Mouse (Mus musculus) heart, postnatal 0 days (tissue): ENCODE measurements around the gene Rasal2. TPM values are rescaled to one million over a fixed set of nuclear protein-coding genes. Genes with fewer than 3 reads are reported as not detected.

Source experiments
- ATAC-seq: fragments of 200-750 bp; cut with Nextera tagmentation; 2 replicates; pipeline ENCODE4 v1.8.0; 2017; ENCODE audit warnings: low read depth, moderate number of reproducible peaks, moderate library complexity; ENCODE audit not compliant: insufficient read depth
- DNase-seq: peaks from one replicate; pipeline ENCODE4 v3.0.0-alpha.2; 2016; ENCODE audit warnings: low spot score
- H3K27ac ChIP-seq: fragments of 300-500 bp; sonication (generic); 2 replicates; pipeline ENCODE4 v1.5.1; 2014; ENCODE audit warnings: low read depth, mild to moderate bottlenecking
- H3K27me3 ChIP-seq: fragments of 300-500 bp; sonication (generic); 2 replicates; pipeline ENCODE4 v1.6.1; 2014; ENCODE audit warnings: low read length, mixed read lengths; ENCODE audit not compliant: control insufficient read depth, insufficient read depth
- H3K36me3 ChIP-seq: fragments of 300-500 bp; sonication (generic); replicated peaks from 2 replicates; pipeline ENCODE4 v1.6.1; 2014; ENCODE audit warnings: low read length, mixed read lengths; ENCODE audit not compliant: control insufficient read depth, insufficient read depth
- H3K4me1 ChIP-seq: fragments of 300-500 bp; sonication (generic); 2 replicates; pipeline ENCODE4 v1.6.1; 2014; ENCODE audit warnings: antibody characterized with exemption; ENCODE audit not compliant: control insufficient read depth, insufficient read depth
- H3K4me2 ChIP-seq: fragments of 300-500 bp; sonication (generic); 2 replicates; pipeline ENCODE4 v1.6.1; 2014; ENCODE audit warnings: low read depth, mild to moderate bottlenecking, low read length, moderate library complexity
- H3K4me3 ChIP-seq: fragments of 300-500 bp; sonication (generic); 2 replicates; pipeline ENCODE4 v1.5.1; 2014; ENCODE audit warnings: low read depth, low read length
- H3K9ac ChIP-seq: fragments of 300-500 bp; sonication (generic); replicated peaks from 2 replicates; pipeline ENCODE4 v1.6.1; 2014; ENCODE audit warnings: low read depth, low read length, mixed read lengths
- H3K9me3 ChIP-seq: fragments of 300-500 bp; sonication (generic); replicated peaks from 2 replicates; pipeline ENCODE4 v1.6.1; 2016; ENCODE audit warnings: low read length; ENCODE audit not compliant: control insufficient read depth
- CTCF ChIP-seq: IDR thresholded peaks from 2 replicates; pipeline ENCODE4 v1.5.1; 2016; ENCODE audit warnings: antibody characterized with exemption, control low read depth, low read depth
- EP300 ChIP-seq: IDR thresholded peaks from 2 replicates; pipeline ENCODE4 v1.6.1; 2016; ENCODE audit warnings: antibody characterized with exemption, low read depth
- WGBS: fragments of 180-500 bp; shearing (Covaris S2); extraction: QIAGEN DNeasy Blood & Tissue Kit; methylation state at CpG from one replicate; pipeline ENCODE4 v1.1.7; 2014; 5-methylcytosine and 5-hydroxymethylcytosine counted together
- polyA plus RNA-seq: library from polyadenylated mRNA; unstranded; fragments of >200 nt; fragmentation: Nextera tagmentation; extraction: Ambion mirVana; gene quantifications from 2 replicates; pipeline ENCODE4 v1.2.1, GENCODE M21; 2015
- total RNA-seq: library from RNA; depleted of rRNA; stranded (reverse); fragments of >200 nt; gene quantifications from 2 replicates; pipeline ENCODE4 v1.2.3, GENCODE M21; 2014; ENCODE audit warnings: low replicate concordance

Gene Rasal2
- total and polyA plus RNA-seq, 2 experiments from 2014 or later, result 18.5 to 35.9 TPM

DNA sequence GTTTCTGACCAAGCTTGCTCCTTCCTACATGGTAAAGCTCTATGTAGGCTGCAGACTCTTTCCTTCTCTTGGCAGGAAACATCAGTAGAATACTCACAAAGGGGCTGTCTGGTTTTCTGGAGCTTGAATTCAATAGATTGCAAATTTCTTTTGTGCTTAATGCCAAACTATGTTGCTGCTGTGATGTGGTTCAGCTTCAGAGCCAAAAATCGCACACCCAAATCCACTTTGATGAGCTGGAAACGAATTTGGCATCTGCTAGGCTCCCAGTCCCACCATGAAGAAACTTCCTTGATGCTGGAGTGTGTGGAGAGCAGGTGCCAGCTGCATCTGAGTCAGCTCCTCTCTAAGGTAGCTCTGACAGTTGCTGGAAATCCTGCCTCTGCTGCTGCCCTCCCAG, 297.9 kb downstream of the Rasal2 start:
- no peaks in the 10 kb centered on the region for H3K27me3 ChIP-seq
- no peaks in the 10 kb centered on the region; the same call in 1 of the 2 replicates for H3K9me3 ChIP-seq
- no peak overlapping the region for H3K27ac ChIP-seq
- H3K9ac ChIP-seq, result no peak overlapping the region
- no peaks in the 10 kb centered on the region for H3K36me3 ChIP-seq
- no peak for DNase-seq
- TF ChIP-seq CTCF (no peak), EP300 (no peak)
- no peak overlapping the region for H3K4me2 ChIP-seq
- 80% methylated on average over 2 of the region's 2 CpGs for WGBS
- H3K4me1 ChIP-seq, result peaks cover 7% of the 10 kb centered on the region; the same call in 1 of the 2 replicates
- ATAC-seq, result no peak
- H3K4me3 ChIP-seq, result no peak overlapping the region

DNA sequence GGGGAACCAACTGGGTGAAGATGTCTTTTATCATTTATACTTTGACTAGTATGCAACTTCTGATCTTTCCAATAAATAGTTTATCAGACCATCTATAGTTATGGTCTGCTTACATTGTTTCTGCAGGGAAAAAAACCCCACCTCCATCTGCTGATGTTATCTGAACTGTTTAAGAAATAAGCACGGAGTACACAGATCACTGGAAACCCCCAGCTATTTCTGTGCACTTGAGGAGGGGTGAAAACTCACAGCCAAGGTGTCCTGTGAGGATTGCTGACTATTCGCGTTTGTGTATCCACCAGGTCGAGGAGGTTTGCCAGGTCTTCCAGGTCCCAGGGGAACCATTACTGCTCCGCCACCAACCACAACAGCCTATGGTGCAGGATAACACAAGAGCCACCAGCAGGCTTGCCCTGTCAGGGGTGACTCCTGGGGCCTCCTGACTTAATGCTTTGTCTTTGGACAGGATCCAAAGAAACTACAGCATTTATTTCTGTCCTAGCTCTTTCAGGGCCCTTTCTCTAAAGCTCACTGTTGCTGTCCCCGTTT, 302.0 kb downstream of the Rasal2 start:
- H3K27ac ChIP-seq, result no peak overlapping the region; the same call in 1 of the 2 replicates
- no peaks in the 10 kb centered on the region for H3K27me3 ChIP-seq
- H3K9ac ChIP-seq, result no peak overlapping the region
- H3K36me3 ChIP-seq, result no peaks in the 10 kb centered on the region
- H3K9me3 ChIP-seq, result no peaks in the 10 kb centered on the region; the same call in 1 of the 2 replicates
- ATAC-seq (peak; percentile 44; the same call in 1 of the 2 replicates), DNase-seq (no peak)
- WGBS, result 28% methylated on average over 6 of the region's 6 CpGs
- no peak for TF ChIP-seq EP300
- TF ChIP-seq CTCF, result no peak
- peaks cover 7% of the 10 kb centered on the region; the same call in 1 of the 2 replicates for H3K4me1 ChIP-seq
- H3K4me3 ChIP-seq, result no peak overlapping the region
- no peak overlapping the region for H3K4me2 ChIP-seq

DNA sequence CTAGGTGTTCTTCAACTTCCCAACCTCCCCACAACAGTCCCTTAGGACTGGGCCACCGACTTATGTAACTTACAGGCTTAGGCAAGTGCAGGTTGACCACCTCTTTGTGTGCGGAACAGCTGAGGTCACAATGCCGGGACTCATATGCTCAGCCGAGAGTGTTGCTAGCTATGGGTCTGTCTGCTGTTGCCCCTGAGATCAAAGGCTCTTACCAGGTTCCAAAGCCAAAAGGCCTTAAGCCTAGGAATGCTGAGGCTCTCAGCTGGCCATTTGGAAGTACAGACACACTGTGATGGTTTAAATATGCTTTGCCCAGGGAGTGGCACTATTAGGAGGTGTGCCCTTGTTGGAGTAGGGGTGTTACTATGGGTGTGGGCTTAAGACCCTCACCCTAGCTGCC, 303.8 kb downstream of the Rasal2 start, which contains the start of gene Tex35:
Gene Tex35, minus strand, starts transcription at position 101 of the 400 bp plus-strand sequence.
- H3K4me1 ChIP-seq, result peaks cover 7% of the 10 kb centered on the region; the same call in 1 of the 2 replicates
- no peak within 1 kb of the TSS for H3K4me2 ChIP-seq
- H3K9ac ChIP-seq, result no peak within 1 kb of the TSS
- no peaks in the 10 kb centered on the region for H3K9me3 ChIP-seq
- H3K27me3 ChIP-seq, result no peaks in the 10 kb centered on the region
- no peak for DNase-seq
- 82% methylated on average over 4 of the region's 4 CpGs for WGBS
- no peak within 1 kb of the TSS for H3K4me3 ChIP-seq
- TF ChIP-seq CTCF (no peak), EP300 (no peak)
- no peak for ATAC-seq
- no peaks in the 10 kb centered on the region for H3K36me3 ChIP-seq
- H3K27ac ChIP-seq, result no peak within 1 kb of the TSS

DNA sequence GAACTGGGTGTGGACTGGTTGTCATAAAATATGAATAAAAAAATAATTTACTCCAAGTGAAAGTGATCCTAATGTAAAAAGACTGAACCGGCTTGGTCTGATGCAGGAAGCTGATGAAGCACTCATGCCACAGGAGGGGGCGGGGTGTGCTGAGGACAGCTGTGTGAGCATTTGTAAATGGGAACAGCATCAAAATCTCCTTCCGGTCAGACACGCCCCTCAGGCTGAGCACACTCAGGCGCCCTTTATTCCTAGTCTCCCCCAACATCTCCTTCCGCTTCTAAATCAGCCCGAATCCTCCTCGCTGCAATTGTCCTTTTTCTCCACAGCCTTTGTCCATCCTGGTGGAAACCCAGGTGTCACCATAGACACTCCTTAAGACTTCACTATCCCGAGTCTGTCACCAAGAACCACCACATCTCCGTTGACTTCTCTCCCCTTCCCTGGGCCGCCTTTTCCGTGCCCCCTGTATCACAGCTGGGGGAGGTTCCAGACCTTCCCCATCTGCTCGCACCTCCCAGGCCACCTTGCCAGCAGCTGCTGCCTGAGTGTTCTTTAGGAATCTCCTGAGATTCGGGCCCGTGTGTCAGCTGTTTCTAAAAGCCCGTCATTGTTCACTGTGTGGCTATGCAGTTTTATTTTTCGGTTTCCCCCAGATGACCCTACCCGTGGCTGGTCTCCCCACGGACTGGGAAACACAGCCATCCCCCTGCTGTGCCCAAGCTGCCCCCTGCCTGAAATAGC, 311.1 kb downstream of the Rasal2 start:
- Histone ChIP-seq H3K4me3 (peak overlapping the region; percentile 23), H3K27me3 (no peaks in the 10 kb centered on the region), H3K9ac (peak overlapping the region; percentile 9; the same call in 1 of the 2 replicates), H3K4me2 (peak overlapping the region; percentile 54), H3K27ac (no peak overlapping the region), H3K36me3 (no peaks in the 10 kb centered on the region), H3K4me1 (peaks cover 4% of the 10 kb centered on the region; the same call in 1 of the 2 replicates), H3K9me3 (no peaks in the 10 kb centered on the region)
- WGBS, result 10% methylated on average over 19 of the region's 19 CpGs
- peak; percentile 70 for DNase-seq
- peak; percentile 66 for ATAC-seq
- TF ChIP-seq EP300 (no peak), CTCF (no peak)

DNA sequence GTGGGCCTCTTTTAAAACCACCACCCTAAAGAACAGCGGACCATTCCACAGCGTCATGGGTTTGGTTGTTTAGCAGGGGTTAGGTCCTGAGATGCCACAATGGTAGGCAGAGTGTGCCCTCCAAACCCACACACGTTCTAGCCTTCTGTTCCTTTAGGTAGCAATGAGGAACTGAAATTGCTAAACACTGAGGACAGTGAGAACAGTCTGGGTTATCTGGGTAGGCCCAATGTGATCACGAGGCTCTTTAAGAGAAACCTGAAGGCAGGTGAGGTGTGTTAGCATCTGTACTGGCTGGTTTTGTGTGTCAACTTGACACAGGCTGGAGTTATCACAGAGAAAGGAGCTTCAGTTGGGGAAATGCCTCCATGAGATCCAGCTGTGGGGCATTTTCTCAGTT, 316.9 kb downstream of the Rasal2 start:
- Histone ChIP-seq H3K27me3 (no peaks in the 10 kb centered on the region), H3K9me3 (no peaks in the 10 kb centered on the region), H3K36me3 (no peaks in the 10 kb centered on the region), H3K9ac (no peak overlapping the region), H3K27ac (no peak overlapping the region), H3K4me1 (no peaks in the 10 kb centered on the region), H3K4me3 (no peak overlapping the region), H3K4me2 (no peak overlapping the region)
- DNase-seq, result no peak
- TF ChIP-seq CTCF (no peak), EP300 (no peak)
- ATAC-seq, result no peak
- 83% methylated on average over 4 of the region's 4 CpGs for WGBS
